Mouse (Mus musculus): ENCODE measurements around the gene Syn3.

DNA sequence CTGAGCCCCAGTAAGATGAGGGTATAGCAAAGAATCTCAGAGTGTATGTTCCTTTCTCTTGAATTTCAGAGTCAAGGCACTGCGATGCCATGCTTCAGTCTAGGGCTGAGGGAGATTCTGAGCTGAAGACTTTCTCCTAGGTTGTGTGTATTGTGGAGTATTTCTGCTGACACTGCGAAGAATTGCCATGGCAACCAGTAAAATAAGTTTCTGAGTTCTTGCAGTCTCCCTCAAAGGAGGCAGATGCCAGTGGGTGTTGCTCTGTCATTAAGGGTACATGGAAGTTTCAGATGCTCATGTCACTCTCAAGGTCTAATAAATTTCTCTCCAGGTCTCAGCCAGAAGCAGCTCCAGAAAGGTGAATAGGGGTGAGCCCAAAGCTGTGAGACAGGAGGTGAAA is 3.4 kb upstream of the Syn3 start:
- TF ChIP-seq EP300 (IDR thresholded peaks at IDR 0.05; ENCODE audit: low read depth) (no peak), CTCF (IDR thresholded peaks at IDR 0.05; ENCODE audit: low read depth) (no peak)
